Mouse (Mus musculus): ENCODE results near the gene Rps29.

DNA sequence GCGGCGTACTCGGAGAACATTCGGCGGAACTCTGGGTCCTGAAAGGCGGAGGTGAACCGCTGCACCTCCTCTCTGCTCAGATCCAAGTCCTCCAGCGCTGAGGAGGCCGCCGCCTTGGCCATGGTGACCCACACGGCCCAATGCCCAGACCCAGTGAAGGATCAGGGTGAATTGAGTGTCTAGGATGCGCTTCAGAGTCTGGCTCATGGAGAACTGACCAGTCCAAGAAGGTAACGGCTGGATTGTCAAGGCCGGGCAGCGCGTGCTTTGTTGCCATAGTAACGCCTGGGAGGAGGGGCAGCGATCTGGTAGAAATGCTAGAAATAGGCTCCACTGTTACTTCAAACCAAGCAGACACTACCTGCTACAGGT, 39.2 kb upstream of the Rps29 start, which contains the start of gene Dnaaf2:
- no peak for TF ChIP-seq CTCF (IDR thresholded peaks at IDR 0.05)
- TF ChIP-seq EP300 (IDR thresholded peaks at IDR 0.05): no peak

Data from lung, postnatal 0 days (tissue).